Mouse (Mus musculus) cerebellum, adult 11 months (tissue): ENCODE measurements around the gene Dnajc17.
A peak's percentile ranks its signal among the peaks of the same experiment; 100 is the strongest.

Experiments used
- DNase-seq: peaks from one replicate; pipeline ENCODE4 v3.0.0; 2022

Gene Dnajc17

DNA sequence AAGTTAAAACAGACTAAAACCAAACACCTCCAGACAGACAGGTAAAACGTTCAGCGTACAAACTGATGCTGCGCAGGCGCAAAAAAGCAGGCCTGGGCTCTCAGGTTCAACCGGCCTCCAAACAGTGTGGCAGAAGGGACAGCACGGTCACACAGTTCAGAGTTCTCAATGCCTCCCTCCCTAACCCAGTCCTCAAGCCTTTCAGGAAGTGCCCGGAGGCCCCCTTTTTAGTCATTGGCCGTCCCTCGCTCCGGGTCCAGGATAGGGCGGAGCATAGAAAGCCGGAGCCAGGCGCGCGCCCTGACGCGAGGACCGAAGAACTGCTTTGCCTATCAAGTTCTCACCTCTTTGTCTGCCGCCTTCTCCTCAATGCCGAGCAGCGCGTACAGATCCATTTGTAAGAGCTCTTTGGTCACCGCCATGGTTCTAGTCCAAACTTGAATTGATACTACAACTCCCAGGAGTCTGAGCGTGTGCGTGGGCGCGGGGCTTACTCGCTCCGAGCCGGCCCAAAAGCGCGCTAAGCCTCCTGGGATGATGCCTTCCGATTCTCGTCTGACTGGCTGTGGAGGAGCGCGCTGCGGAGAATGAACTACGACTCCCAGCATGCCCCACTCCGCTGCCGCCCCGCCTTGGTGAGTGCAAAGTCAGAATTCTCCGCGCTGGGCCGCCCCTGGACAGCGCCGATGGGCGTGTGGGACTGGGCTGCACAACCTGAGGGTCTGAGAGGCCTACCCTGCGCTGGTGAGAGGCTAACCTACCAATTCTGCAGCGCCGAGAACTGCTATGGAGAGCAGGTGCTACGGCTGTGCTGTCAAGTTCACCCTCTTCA, at the start of gene Dnajc17, which contains the start of gene Zfyve19:
Gene Dnajc17 (minus strand): TSS at position 452 of the 832 bp plus-strand sequence.
Gene Zfyve19 (plus strand): TSS at position 274 of the 832 bp plus-strand sequence.
- peak; percentile 91 for DNase-seq

DNA sequence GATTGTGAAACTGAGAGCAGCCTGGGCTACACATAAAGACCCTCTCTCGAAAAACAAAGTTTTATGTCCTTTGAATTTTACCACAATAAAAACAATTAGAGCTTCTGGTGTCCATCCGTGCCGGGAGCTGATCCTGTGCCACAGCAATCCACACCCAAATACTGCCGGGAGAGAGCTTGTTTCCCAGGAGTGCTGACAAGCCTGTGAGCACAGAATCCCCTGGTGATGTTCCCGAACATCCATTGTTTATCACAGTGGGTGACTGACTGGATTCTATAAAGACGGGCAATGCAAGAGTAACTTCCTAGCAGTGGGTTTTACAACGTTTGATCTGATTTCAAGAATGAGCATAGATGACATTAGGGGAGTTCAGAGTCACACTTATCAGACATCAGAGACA, 46.4 kb upstream of the Dnajc17 start:
- DNase-seq = no peak

DNA sequence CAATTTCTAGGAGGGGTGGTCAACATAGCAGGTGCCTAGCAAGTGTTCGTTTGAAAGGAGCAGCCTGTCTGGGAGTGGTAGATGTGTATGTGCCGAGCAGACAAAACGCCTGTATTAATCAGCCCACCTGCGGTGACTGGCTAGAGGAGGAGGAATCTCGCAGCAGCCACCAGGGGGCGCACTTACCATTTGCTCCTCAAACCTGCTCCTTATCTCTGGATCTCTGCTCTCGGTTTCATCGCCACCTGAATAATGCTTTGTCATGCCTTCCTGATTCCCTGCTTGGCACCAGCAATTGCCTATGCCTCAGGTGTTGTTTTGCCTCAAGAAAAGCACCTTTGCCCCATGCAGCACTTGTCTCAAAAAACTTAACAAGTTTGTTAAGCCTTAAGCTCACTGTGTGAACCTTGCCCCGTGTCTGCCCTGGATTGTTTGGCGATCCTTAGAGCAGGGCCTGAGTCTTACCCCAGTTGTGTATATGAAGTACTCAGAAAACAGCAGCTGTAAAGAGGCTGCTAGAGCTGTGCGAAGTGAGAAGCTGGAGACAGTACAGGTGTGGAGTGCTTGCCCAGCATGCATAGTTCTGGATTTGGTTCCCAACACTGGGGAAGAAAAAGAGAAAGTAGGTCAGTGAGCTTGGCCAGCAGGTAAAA, 42.4 kb upstream of the Dnajc17 start:
- peak; percentile 82 for DNase-seq

DNA sequence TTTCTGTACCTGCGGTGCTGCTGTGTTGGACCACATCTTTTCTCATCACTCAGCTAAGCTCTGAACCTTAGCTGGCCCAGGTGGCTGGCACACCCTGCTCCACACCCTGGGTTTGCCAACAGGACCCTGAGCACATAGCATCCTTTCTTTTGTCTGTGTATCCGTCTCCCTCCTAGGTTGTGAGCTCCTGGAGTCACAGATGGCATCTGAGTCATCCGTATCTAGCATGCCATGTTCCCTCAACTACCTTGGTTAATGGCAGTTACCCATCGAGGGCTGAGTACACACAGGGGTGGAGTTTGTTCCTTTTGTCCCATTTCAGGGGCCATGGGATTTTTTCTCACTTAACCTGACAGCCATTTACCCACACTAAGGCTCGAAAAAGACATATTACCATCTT, 41.8 kb upstream of the Dnajc17 start:
- DNase-seq = no peak

GRCm38 (mm10) chr2:119249592-119250061, 41.0 kb upstream of the Dnajc17 start:
- DNase-seq = no peak

- DNase-seq = no peak
Measured at GRCm38 (mm10) chr2:119247904-119248303, 39.3 kb upstream of the Dnajc17 start.

DNA sequence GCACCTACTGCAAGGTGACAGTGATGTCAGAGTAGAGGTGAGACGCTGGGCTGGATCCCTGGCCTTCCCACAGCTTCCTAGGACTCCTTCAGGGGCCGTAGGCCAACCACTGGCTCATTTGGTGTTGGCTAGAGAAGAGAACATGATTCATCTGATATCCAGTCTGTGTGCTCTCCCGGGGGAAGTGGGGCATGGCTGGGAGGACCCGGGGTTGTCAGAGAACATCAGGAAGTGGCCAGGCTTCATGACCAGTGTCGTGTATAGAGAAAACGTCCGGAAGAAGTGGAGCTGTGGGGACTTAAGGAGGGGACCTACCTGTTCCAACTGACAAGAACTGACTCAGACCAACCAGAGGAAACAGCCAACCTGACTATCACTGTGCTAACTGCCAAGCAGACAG, 36.7 kb upstream of the Dnajc17 start:
- no peak for DNase-seq

- no peak for DNase-seq
Measured at GRCm38 (mm10) chr2:119242548-119242947, 34.0 kb upstream of the Dnajc17 start.

GRCm38 (mm10) chr2:119240819-119241186, 32.2 kb upstream of the Dnajc17 start:
- no peak for DNase-seq

DNA sequence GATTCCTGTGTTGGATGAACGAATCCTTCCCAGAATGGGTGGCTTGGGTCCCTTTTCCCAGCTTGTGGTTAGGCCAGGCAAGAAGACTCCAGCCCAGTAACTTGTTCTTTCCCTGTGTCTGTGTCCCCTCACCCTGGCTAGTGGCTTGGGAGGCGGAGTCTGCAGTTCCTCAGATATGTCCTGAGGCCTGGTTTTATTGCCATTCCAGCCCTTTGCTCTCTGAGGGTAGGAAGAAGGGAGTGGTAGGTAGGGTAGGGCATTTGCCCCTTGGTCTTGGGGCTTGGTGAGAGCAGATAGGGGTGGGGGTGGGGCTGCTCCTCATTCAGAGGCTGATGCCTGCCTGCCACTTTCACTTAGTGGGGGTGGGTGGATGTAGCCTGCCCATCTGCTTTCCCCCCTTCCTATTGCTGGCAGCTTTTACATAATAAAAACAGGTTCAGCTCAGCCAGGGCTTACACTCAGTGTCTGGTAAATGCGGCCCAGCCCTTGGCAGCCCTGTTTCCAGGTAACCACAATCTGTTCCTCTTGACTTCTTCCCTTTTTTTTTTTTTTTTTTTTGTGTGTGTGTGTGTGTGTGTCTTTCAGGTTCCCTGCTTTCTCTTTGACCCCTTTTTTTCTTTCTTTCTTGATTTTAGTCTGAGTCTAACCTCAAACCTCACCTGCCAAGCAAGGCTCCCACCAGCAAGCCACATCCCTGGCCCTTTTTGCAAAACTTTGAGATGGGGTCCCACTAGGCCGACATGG, 31.7 kb upstream of the Dnajc17 start:
- no peak for DNase-seq

DNA sequence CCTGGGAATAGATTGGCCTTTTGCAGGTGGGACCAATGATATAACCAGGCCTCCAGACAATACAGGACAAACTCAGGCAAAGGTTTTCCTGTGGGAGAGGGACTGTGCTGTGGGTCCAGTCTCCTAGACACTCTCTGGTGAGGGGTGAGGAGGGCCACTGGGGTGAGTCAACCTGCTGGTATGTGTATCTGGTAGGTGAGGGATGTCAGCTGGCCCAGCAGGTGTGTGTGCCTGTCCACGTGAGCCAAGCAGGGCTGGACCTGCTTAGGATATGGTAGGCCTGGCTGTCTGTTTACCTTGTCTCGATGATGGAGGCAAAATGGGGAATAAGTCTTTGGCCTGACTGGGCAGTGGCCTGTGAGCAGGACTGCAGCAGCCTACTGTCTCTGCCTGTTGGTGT, 30.1 kb upstream of the Dnajc17 start:
- no peak for DNase-seq

DNA sequence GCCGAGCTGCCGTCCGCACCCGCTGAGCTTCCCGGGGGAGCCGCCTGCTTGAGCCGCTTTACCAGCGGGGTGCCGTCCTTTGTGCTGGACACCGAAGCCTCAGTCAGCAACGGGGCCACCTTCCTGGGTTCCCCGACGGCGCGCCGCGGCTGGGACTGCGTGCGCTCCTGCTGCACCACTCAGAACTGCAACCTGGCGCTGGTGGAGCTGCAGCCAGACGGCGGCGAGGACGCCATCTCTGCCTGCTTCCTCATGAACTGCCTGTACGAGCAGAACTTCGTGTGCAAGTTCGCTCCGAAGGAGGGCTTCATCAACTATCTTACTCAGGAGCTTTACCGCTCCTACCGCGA, 29.3 kb upstream of the Dnajc17 start:
- no peak for DNase-seq

DNA sequence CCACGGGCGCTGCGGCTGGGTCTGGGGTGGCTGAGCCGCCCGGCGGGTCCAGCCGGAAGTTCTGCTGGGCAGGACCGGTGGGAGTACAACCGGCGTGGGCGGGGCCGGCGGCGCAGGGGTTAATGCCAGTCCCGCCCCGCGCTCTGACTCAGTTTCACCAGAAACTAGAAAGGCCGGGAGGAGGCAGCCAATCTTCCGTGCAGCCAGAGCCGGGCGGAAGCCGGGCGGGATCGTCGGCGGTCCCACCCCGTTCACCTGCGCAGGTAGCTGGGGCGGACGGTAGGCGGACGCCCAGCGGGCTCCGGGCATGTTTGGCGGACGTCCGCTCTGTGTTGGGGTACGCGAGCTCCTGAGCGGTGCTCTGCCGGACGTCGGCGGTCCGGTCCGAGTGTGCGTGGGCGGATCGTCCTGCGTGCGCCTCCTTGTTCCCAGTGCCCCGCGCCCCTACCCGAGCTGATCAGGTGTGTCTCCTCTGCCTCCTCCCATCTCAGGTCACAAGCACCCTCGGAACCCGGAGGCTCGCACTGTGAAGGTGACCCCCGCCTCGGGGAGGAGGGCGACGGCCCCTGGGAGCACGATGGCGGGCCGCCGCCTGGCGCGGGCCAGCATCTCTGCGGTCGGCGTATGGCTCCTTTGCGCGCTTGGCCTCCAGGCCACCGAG, 28.7 kb upstream of the Dnajc17 start, which contains the start of gene Spint1:
Gene Spint1 (plus strand): TSS at position 153 of the 661 bp plus-strand sequence.
- no peak for DNase-seq

- DNase-seq = no peak
Measured at GRCm38 (mm10) chr2:119236682-119237209, 28.2 kb upstream of the Dnajc17 start.

DNA sequence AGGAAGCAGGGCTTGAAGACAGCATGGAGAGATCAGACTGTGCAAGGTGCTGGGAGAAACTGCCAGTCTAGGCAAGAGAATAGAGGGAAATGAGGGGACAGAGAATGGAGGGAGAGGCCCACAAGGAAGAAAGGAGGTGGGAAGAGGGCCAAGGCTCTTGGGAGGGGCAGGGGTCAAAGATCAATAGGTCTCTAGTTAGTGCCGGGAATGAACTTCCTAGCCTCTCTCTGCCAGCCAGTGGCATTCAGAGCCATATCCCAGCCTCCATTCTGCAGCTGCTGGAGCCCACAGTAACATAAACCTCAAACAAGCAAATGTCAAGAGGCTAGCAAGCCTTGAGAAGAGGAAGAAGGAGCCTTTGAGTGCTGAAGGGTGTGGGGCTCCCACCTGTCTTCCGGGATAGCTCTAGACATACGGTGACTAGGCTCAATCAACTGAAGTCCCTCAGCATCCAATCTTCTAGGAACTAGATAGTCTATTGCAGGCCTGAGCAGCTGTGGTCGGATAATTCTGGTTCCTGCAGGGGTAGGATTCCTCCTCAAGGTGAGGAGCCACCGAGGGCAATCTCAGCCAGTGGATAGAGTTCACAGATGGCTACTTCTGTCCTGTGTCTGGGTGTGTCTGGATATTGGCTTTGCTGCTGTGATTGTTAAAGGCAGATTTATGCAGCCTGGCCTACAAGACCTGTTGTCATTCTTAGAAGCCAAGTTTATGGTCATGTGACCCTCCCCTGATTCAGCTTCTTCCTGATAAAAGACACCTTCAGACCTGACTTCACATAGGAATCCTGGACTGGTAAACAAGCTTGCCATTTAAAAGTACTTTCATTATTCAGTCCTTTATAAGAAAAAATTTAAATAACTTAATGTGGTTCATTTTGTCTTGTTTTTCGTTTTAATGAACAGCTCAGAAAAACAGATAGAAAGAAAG, 21.4 kb upstream of the Dnajc17 start, which contains the start of gene Ppp1r14d:
Gene Ppp1r14d (minus strand): TSS at position 132 of the 930 bp plus-strand sequence.
- no peak for DNase-seq

- no peak for DNase-seq
Measured at GRCm38 (mm10) chr2:119209176-119209507, 547 bp upstream of the Dnajc17 start.

GRCm38 (mm10) chr2:119207961-119208343, 643 bp downstream of the Dnajc17 start:
- DNase-seq = no peak

DNA sequence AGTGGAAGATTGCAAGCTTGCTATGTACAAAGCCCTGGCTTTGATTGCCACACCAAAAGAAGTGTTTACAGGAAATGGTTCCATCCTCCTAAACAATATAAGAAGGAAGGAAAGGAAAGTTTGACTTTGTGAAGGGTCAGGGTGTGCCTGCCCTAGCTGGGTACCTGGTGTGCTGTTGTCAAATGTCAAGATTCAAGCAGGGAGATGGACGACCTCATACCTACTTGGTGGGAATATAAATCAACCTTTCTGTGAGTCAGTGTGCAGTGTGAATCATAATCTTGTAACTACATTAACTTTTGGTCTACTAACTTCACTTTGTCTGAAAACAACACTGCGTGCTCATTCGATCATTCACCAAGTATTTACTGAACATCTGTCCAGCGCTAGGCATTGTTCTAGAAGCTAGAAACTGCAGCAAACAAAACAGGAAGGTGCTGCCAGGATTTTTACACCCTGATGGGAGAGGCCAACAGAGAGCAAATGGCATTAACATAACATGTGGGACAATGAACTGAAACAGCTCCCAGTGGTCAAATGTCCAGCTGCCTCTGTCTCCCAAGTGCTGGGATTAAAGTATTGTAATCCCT, 4.6 kb downstream of the Dnajc17 start:
- DNase-seq = no peak

- no peak for DNase-seq
Measured at GRCm38 (mm10) chr2:119202914-119203453, 5.6 kb downstream of the Dnajc17 start.

DNA sequence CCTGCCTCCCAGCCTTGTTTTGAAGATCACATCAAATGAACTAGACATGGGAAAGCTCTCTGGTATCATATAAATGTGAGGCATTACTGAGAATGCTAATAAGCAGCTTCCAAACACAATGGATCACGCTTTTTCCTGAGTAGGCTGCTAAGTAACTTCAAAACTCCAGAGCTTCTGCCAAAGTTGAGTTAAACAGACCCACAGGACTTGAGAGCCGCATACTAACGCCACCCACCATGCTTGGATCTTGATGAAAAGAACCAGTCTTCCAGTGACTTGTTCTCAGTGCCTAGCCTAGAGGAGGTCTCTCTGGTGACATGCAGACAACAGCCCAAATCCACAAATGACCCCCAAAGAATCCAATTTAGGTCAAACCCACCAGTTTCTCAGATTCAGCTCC, 9.7 kb downstream of the Dnajc17 start:
- no peak for DNase-seq

DNA sequence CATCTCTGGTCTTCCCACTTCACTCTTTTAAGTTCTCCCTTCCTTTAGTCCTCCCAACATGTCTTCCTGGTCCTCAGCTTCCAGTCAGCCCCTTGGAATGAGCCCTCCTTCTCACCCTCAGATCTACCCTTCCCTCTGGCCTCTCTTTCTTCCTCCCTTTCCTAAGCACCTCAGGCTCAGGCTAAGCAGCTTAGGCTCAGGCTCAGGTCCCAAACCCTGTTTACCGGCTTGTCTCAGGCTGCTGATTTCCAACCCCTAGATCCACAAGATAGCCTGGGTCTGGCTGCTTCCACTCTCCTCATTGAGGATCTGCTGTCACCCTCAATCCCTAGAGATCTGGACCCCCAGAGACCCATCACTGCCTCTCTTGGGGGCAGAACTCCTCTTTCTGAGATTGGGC, 10.5 kb downstream of the Dnajc17 start:
- no peak for DNase-seq
